Mouse (Mus musculus) forebrain, embryonic 13.5 days (tissue): Measurements from ENCODE around the gene Pop7. TPM values are rescaled to one million over a fixed set of nuclear protein-coding genes. Genes with fewer than 3 reads are reported as not detected.

Source experiments
- ATAC-seq: fragments of 200-750 bp; cut with Nextera tagmentation; 2 replicates; pipeline ENCODE4 v1.8.0; 2017
- H3K27ac ChIP-seq: fragments of 300-500 bp; sonication (generic); 2 replicates; pipeline ENCODE4 v1.5.1; 2015; ENCODE audit warnings: inconsistent platforms, mild to moderate bottlenecking, moderate library complexity
- H3K27me3 ChIP-seq: fragments of 300-500 bp; sonication (generic); 2 replicates; pipeline ENCODE4 v1.6.1; 2015; ENCODE audit warnings: mild to moderate bottlenecking, inconsistent platforms
- H3K36me3 ChIP-seq: fragments of 300-500 bp; sonication (generic); 2 replicates; pipeline ENCODE4 v1.6.1; 2015; ENCODE audit warnings: mild to moderate bottlenecking, inconsistent platforms; ENCODE audit not compliant: poor library complexity, severe bottlenecking
- H3K4me1 ChIP-seq: fragments of 300-500 bp; sonication (generic); 2 replicates; pipeline ENCODE4 v1.6.1; 2015; ENCODE audit warnings: inconsistent platforms
- H3K4me2 ChIP-seq: fragments of 300-500 bp; sonication (generic); 2 replicates; pipeline ENCODE4 v1.6.1; 2015; ENCODE audit warnings: inconsistent platforms, mild to moderate bottlenecking, moderate library complexity
- H3K4me3 ChIP-seq: fragments of 300-500 bp; sonication (generic); 2 replicates; pipeline ENCODE4 v1.5.1; 2015; ENCODE audit warnings: mild to moderate bottlenecking, inconsistent platforms
- H3K9ac ChIP-seq: fragments of 300-500 bp; sonication (generic); 2 replicates; pipeline ENCODE4 v1.6.1; 2015; ENCODE audit warnings: mild to moderate bottlenecking, inconsistent platforms
- H3K9me3 ChIP-seq: fragments of 300-500 bp; sonication (generic); replicated peaks from 2 replicates; pipeline ENCODE4 v1.6.1; 2016; ENCODE audit warnings: inconsistent platforms
- WGBS: fragments of 180-500 bp; shearing (Covaris S2); methylation state at CpG from one replicate; pipeline ENCODE4 v1.1.7; 2015; 5-methylcytosine and 5-hydroxymethylcytosine counted together
- polyA plus RNA-seq: library from polyadenylated mRNA; unstranded; fragments of >200 nt; fragmentation: Nextera tagmentation; extraction: Ambion mirVana; gene quantifications from 2 replicates; pipeline ENCODE4 v1.2.1, GENCODE M21; 2015

Pop7 gene
- polyA plus RNA-seq, 1 experiment from 2014 or later: 75.6 TPM

DNA sequence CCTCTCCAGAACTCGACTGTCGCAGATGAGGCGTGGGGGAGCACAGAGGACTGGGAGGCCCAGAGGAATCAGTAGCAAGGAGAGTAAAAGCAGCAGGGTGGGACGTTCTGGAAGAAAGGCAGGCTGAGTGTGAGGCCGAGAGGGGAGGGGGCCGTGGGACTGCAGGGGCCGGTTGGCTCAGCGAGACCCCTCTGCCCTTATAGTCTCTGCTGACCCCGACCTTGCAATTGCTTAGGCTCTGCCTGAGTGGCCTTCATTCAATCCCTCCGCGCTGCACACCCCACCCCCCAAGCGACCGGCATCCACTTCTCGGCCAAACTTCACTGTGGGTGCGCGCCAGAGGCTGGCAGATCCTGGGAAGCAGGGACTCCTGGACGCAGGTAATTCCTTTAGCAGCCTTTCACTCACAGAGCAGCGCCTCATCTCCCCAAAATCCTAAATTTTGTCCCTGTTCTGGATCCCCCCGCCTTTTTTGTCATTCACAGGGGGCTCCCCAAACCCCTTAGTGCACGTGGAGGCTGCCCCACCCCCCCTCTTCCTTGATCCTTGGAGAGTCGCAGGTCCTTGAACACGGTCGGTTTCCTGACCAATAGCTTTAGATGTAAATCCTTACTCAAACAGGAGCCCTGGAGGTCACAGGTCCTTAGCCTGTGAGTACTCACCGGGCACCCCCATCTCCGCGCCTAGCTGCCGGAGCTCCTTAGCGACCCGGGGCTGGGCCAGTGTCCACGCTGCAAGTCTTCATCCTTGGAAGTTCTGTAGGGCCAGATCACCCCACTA is 17.1 kb downstream of the Pop7 start:
- H3K4me1 ChIP-seq: peaks cover 13% of the 10 kb centered on the region
- WGBS: 4% methylated on average over 30 of the region's 30 CpGs

DNA sequence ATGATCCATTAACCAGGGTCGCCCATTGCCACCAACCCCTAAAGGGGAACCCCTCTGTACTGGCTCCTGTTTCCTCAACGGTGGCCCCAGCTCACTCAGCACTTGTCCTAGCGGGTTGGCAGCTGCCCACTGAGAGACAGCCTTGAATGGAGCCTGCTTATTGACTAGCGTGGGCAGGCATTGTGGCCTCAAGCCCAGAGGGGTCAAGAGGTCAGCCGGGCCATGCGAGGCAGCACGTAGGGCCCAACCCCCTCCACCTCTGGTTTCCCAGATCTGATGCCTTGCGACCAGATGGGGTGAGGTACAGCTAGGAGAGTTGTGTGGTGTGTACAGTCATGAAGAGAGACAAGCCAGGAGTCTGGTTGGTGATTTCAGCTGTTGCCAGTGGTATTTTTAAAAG is 20.4 kb downstream of the Pop7 start:
- no peaks in the 10 kb centered on the region for H3K36me3 ChIP-seq
- H3K4me3 ChIP-seq: no peak overlapping the region
- peaks cover 13% of the 10 kb centered on the region for H3K4me1 ChIP-seq
- H3K9me3 ChIP-seq: no peaks in the 10 kb centered on the region
- no peak overlapping the region for H3K4me2 ChIP-seq
- 10% methylated on average over 8 of the region's 8 CpGs for WGBS
- ATAC-seq: no peak
- H3K27me3 ChIP-seq: peaks cover 17% of the 10 kb centered on the region
- no peak overlapping the region for H3K9ac ChIP-seq
- no peak overlapping the region for H3K27ac ChIP-seq

More for the DNA sequence above, 17.1 kb downstream of the Pop7 start:
- Histone ChIP-seq H3K27me3 (peaks cover 17% of the 10 kb centered on the region), H3K4me2 (peak overlapping the region; percentile 62), H3K4me3 (peak overlapping the region; percentile 21), H3K36me3 (no peaks in the 10 kb centered on the region), H3K27ac (no peak overlapping the region), H3K9me3 (no peaks in the 10 kb centered on the region), H3K9ac (peak overlapping the region; percentile 52)
- ATAC-seq: no peak

DNA sequence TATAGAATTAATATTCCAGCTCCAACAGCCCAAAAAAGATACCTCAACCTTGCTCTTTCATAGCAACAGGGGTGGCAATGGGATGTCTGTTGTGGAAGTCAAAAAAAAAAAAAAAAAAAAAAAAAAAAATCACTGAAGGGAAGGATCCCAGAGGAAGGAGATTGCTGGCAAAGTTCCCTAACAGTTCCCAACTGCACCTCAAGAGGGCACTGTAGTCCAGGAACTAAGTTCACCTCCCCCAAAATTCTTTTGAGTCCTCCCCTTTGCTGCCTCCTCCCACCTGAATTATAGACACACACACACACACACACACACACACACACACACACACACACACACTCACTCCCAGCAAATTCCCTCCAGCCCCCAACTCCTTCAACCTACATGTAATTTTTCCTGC is 21.2 kb downstream of the Pop7 start:
- H3K27me3 ChIP-seq: peaks cover 17% of the 10 kb centered on the region
- H3K4me2 ChIP-seq: no peak overlapping the region
- H3K36me3 ChIP-seq: no peaks in the 10 kb centered on the region
- H3K4me3 ChIP-seq: no peak overlapping the region
- peaks cover 13% of the 10 kb centered on the region for H3K4me1 ChIP-seq
- H3K9ac ChIP-seq: no peak overlapping the region
- ATAC-seq: no peak
- H3K27ac ChIP-seq: no peak overlapping the region
- H3K9me3 ChIP-seq: no peaks in the 10 kb centered on the region

DNA sequence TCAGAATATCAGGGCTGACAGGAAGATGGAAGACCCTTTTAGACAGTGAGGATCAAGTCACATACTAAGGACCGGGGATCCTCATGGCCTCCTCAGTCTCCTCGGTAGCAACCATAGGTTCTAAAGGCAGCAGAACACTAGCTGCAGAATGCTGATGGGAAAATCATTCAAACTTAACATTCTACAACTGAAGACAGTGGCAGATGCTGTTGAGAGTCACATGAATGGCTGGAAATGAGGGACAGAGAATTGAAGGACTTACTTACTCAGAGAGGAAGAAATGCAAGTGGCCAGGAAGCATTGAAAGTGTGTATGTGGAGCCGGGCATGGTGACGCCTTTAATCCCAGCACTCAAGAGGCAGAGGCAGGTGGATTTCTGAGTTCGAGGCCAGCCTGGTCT is 25.4 kb downstream of the Pop7 start, which contains the start of gene Zan:
Gene Zan, minus strand, starts transcription at position 101 of the 400 bp plus-strand sequence.
- Histone ChIP-seq H3K27ac (no peak within 1 kb of the TSS), H3K9ac (no peak within 1 kb of the TSS), H3K4me1 (no peaks in the 10 kb centered on the region), H3K27me3 (no peaks in the 10 kb centered on the region), H3K4me2 (no peak within 1 kb of the TSS), H3K4me3 (no peak within 1 kb of the TSS), H3K36me3 (no peaks in the 10 kb centered on the region), H3K9me3 (no peaks in the 10 kb centered on the region)
- WGBS: 83% methylated on average over 5 of the region's 5 CpGs
- ATAC-seq: no peak

DNA sequence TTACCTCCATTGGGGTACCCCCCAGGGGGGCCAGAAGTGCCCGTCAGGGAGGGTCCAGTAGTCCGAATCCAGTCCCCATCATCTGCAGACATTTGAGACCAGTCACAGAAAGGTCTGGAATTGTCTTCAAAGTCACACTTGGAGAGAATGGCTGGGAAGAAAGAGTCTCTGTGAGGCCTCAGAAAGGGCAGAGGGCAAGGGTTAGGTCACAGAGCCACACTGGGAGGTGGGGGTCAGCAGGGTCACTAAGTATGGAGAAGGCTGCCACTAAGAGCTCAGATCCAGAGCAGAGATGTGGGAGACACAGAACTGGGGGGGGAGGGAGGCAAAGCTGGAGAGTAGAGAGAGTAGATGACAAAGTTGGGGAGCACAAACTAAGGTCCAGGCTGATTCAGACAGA is 28.0 kb downstream of the Pop7 start:
- no peak overlapping the region for H3K4me2 ChIP-seq
- no peaks in the 10 kb centered on the region for H3K27me3 ChIP-seq
- no peak overlapping the region for H3K9ac ChIP-seq
- H3K9me3 ChIP-seq: no peaks in the 10 kb centered on the region
- no peak overlapping the region for H3K4me3 ChIP-seq
- H3K4me1 ChIP-seq: no peaks in the 10 kb centered on the region
- ATAC-seq: no peak
- no peaks in the 10 kb centered on the region for H3K36me3 ChIP-seq
- 9% methylated on average over 2 of the region's 2 CpGs for WGBS
- no peak overlapping the region for H3K27ac ChIP-seq

DNA sequence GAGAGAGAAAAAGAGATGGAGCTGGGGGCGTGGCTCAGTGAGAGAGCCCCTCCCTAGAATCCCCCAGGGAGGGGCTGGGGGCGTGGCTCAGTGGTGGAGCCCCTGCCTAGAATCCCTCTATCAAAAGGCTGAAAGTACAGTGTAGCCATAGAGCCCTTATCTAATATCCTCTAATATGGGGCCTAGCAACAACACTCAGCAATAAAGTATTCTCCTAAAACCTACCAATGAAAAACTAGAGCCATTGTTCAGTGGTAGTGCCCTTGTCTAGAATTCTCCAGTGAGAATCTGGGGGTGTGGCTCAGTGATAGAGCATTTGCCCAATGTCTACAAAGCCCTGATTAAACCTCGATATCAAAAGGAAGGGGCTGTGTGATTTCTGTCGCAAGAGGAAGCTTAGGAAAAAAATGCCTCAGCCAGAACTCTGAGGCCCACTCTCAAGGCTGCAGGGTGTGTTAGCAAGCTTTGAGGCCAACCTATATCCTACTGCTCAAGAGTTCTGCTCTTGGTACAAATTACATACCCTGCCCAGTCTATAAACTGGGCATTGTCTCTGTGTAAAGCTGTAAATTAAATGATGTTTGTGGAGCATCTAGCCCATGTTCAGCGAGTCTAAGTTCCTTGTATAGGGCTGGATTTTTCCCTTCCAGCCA is 29.9 kb downstream of the Pop7 start:
- no peaks in the 10 kb centered on the region for H3K9me3 ChIP-seq
- no peaks in the 10 kb centered on the region for H3K4me1 ChIP-seq
- H3K27ac ChIP-seq: no peak overlapping the region
- H3K4me3 ChIP-seq: no peak overlapping the region
- no peak for ATAC-seq
- no peak overlapping the region for H3K9ac ChIP-seq
- 70% methylated on average over 5 of the region's 5 CpGs for WGBS
- H3K4me2 ChIP-seq: no peak overlapping the region
- no peaks in the 10 kb centered on the region for H3K36me3 ChIP-seq
- H3K27me3 ChIP-seq: no peaks in the 10 kb centered on the region

DNA sequence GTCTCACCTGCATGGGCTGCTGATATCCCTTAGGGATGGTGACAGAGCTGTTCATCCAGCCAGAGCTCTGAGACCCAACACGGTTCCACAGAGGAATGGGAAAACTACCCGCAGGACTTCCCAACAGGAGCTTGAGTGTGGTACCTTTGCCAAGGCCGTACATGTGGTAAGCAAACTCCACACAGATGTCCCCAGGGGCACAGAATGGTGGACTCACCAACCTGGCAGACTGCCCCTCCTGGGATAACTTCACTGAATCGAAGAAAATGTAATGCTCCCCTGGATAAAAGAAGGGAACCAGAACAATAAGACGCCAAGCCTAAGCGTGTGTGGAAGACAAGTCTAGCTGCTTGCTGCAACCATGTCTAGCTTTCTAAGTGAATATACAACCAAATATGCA is 35.4 kb downstream of the Pop7 start:
- no peak overlapping the region for H3K4me3 ChIP-seq
- no peak overlapping the region for H3K27ac ChIP-seq
- no peak overlapping the region for H3K9ac ChIP-seq
- WGBS: 92% methylated on average over 6 of the region's 6 CpGs
- no peaks in the 10 kb centered on the region for H3K9me3 ChIP-seq
- no peaks in the 10 kb centered on the region for H3K4me1 ChIP-seq
- no peak for ATAC-seq
- no peaks in the 10 kb centered on the region for H3K36me3 ChIP-seq
- no peak overlapping the region for H3K4me2 ChIP-seq
- H3K27me3 ChIP-seq: no peaks in the 10 kb centered on the region

DNA sequence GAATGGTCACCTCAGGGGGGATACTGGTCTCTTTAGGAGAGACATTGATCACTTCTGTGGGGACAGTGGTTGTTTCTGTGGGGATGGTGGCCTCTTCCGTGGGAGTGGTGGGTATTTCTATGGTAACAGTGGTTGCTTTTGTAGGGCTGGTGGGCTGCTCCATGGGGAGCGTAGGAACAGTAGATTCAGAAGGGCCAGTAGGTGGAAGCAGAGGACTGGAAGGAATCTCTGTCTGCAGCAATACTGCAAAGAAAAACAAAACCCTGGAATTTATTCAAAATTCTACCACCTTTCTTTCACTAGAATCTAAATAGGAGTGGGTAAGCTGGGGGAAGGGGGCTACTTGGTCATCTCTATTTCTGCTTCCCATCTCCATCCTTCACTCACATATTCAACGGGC is 37.3 kb downstream of the Pop7 start:
- H3K27ac ChIP-seq: no peak overlapping the region
- no peaks in the 10 kb centered on the region for H3K36me3 ChIP-seq
- no peak for ATAC-seq
- 62% methylated on average over 3 of the region's 3 CpGs for WGBS
- H3K4me2 ChIP-seq: no peak overlapping the region
- H3K4me1 ChIP-seq: no peaks in the 10 kb centered on the region
- H3K4me3 ChIP-seq: no peak overlapping the region
- H3K9me3 ChIP-seq: no peaks in the 10 kb centered on the region
- no peaks in the 10 kb centered on the region for H3K27me3 ChIP-seq
- no peak overlapping the region for H3K9ac ChIP-seq

DNA sequence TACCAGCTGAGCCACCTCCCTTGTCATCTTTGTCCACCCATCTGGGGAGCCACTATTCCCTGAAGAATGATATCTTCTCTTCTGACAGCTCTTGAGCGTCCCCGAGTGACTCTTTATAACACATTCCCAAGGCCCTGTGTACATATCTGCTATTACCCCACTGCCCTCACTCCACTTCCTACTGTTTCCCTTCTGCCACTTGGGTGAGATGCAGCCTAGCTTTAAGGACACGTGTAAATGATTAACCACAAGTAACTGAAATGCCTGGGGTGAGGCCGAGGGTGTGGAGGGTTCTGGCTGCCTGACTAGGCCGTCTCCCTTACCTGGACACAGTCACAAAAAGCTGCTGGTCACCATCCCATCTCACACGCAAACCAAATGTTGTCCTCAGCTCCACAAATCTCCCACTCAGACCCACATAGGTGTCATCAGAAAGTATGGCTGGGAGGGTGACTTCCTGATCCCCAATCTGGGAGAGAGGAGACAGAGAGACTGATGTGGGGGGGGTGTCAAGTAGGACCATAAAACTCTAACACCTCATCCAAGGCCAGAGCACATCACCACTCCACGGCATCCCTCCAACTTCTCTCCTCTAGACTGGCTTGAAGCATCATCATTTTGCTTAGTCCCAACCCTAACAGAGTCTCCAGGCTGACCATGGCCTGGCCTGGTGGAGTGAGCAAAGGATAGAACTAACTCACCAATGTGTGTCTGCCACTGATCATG is 46.3 kb downstream of the Pop7 start:
- Histone ChIP-seq H3K9ac (no peak overlapping the region), H3K4me3 (no peak overlapping the region), H3K9me3 (no peaks in the 10 kb centered on the region), H3K27ac (no peak overlapping the region), H3K36me3 (no peaks in the 10 kb centered on the region), H3K4me2 (no peak overlapping the region), H3K4me1 (no peaks in the 10 kb centered on the region), H3K27me3 (no peaks in the 10 kb centered on the region)
- no peak for ATAC-seq
- 78% methylated on average over 7 of the region's 7 CpGs for WGBS

DNA sequence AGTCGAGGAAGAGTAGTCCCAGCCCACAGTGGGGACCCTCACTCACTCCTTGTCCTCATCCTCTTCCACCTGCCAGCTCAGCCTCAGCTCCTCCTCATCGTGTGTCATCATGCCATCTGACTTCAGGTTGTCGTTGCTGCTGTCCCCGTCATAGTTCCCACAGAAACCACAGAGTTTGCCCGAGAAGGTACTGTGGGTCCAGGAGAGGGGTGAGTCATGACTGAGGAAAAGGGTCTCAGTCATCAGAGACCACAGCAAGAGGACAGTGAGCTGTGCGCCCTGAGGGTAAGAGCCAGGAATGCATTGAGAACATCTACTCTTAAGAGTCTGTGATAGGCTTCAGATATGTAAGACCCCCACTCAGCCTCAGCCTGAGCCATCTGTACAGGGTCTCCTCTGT is 47.1 kb downstream of the Pop7 start:
- H3K4me1 ChIP-seq: no peaks in the 10 kb centered on the region
- H3K9me3 ChIP-seq: no peaks in the 10 kb centered on the region
- WGBS: 82% methylated on average over 6 of the region's 6 CpGs
- H3K9ac ChIP-seq: no peak overlapping the region
- no peaks in the 10 kb centered on the region for H3K36me3 ChIP-seq
- H3K27me3 ChIP-seq: no peaks in the 10 kb centered on the region
- no peak overlapping the region for H3K4me2 ChIP-seq
- no peak for ATAC-seq
- H3K27ac ChIP-seq: no peak overlapping the region
- no peak overlapping the region for H3K4me3 ChIP-seq
